Mouse (Mus musculus): ENCODE measurements around the gene Nusap1.

DNA sequence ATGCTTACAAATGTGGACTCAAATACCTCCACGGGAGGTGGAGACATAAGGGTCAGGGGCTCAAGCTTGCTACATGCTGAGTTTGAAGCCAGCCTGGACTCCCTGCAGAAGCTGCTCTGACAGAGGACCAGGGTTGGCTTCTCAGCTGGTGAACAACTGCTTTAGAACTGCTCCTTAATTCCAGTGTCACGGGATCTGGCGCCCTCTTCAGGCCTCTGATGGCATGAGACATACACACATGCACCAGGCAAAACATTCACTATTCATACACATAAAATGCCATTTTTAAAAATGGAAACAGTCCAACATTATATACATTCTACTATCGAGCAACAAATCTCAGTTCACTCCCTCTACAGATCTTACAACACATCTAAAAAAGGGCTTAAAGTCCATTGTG lies 30.7 kb upstream of the Nusap1 start:
- TF ChIP-seq CTCF (IDR thresholded peaks at IDR 0.05) (peak; percentile 89), EP300 (IDR thresholded peaks at IDR 0.05) (no peak)
